Comparison of ENCODE assay signal across 31 mouse cellular contexts in genomic region chr15:93701017-93701416, GRCm38 (mm10).
DNase-seq lines count a peak whose midpoint lies in the region; ATAC-seq lines count a peak whose summit lies in the region.
"Had no signal": no experiment of that assay in that cellular context is flagged by ENCODE, and none has a peak within 500 bp of the region (broad histone marks: within the 10 kb centered on the region; RNA-seq: fewer than 3 reads in every experiment).

No protein-coding gene starts in this region.

- no peak overlapping the region for H3K27ac ChIP-seq in forebrain, embryonic 14.5 days (ENCODE audit: low read depth, low read length)
- no peak overlapping the region for H3K27ac ChIP-seq in forebrain, embryonic 15.5 days (replicated peaks)
- H3K27ac ChIP-seq in midbrain, embryonic 12.5 days (replicated peaks), result 0 out of 2 replicates have a peak overlapping the region, but pooled peaks have one; percentile 12
- H3K27ac ChIP-seq in midbrain, embryonic 15.5 days, result no peak overlapping the region
- H3K27ac ChIP-seq: liver, embryonic 14.5 days; neural tube, embryonic 13.5 days; stomach, embryonic 15.5 days had no signal

- H3K4me3 ChIP-seq in forebrain, embryonic 14.5 days (ENCODE audit: low read depth, low read length), result no peak overlapping the region
- no peak overlapping the region for H3K4me3 ChIP-seq in forebrain, embryonic 15.5 days
- H3K4me3 ChIP-seq in midbrain, embryonic 12.5 days, result no peak overlapping the region
- H3K4me3 ChIP-seq in midbrain, embryonic 15.5 days, result no peak overlapping the region
- H3K4me3 ChIP-seq: embryonic facial prominence, embryonic 13.5 days; erythroblast, embryonic 14.5 days; heart, embryonic 15.5 days; limb, embryonic 15.5 days; megakaryocyte, embryonic 14.5 days; neural tube, embryonic 13.5 days; stomach, embryonic 15.5 days had no signal

- no peak overlapping the region for H3K9ac ChIP-seq in forebrain, embryonic 14.5 days (ENCODE audit: low read length)
- no peak overlapping the region for H3K9ac ChIP-seq in forebrain, embryonic 15.5 days (replicated peaks)
- H3K9ac ChIP-seq in midbrain, embryonic 12.5 days (replicated peaks), result no peak overlapping the region
- no peak overlapping the region for H3K9ac ChIP-seq in midbrain, embryonic 15.5 days
- H3K9ac ChIP-seq: embryonic facial prominence, embryonic 13.5 days; heart, embryonic 15.5 days; limb, embryonic 15.5 days; liver, embryonic 14.5 days; lung, embryonic 14.5 days; neural tube, embryonic 13.5 days; stomach, embryonic 15.5 days had no signal

- DNase-seq in forebrain, embryonic 14.5 days (ENCODE audit: low spot score), result peak; percentile 23
- peak; percentile 23 for DNase-seq in kidney, adult 9 months
- no peak for DNase-seq in kidney, postnatal 10 days
- no peak for DNase-seq in urinary bladder, postnatal 25 days (ENCODE audit: low spot score)
- DNase-seq: adrenal gland, postnatal 36 days; B cell, adult 2 months; cerebellum, adult 11 months; embryo, embryonic 11 days; gastrocnemius, postnatal 36 days; heart, postnatal 36 days; kidney, adult 18-20 months; layer of hippocampus, adult 9-11 months; lung, embryonic 14.5 days; lung, postnatal 36 days; right cerebral cortex, adult 18-20 months; right cerebral cortex, postnatal 4 days; thymus, postnatal 25 days had no signal

- peaks cover 11% of the 10 kb centered on the region; the same call in 1 of the 2 replicates for H3K4me1 ChIP-seq in forebrain, embryonic 14.5 days (ENCODE audit: control insufficient read depth, insufficient read depth, low read length)
- peaks cover 25% of the 10 kb centered on the region for H3K4me1 ChIP-seq in forebrain, embryonic 15.5 days
- no peaks in the 10 kb centered on the region for H3K4me1 ChIP-seq in midbrain, embryonic 12.5 days
- 0 out of 2 replicates have a peak, but pooled peaks cover 7% of the 10 kb centered on the region for H3K4me1 ChIP-seq in midbrain, embryonic 15.5 days

- no peaks in the 10 kb centered on the region for H3K9me3 ChIP-seq in forebrain, embryonic 14.5 days (replicated peaks; ENCODE audit: control insufficient read depth, low read length)
- H3K9me3 ChIP-seq in forebrain, embryonic 15.5 days, result no peaks in the 10 kb centered on the region
- no peaks in the 10 kb centered on the region for H3K9me3 ChIP-seq in midbrain, embryonic 12.5 days
- H3K9me3 ChIP-seq in midbrain, embryonic 15.5 days, result no peaks in the 10 kb centered on the region
- H3K9me3 ChIP-seq: embryonic facial prominence, embryonic 13.5 days; heart, embryonic 15.5 days; limb, embryonic 15.5 days; megakaryocyte, embryonic 14.5 days; neural tube, embryonic 13.5 days; stomach, embryonic 15.5 days had no signal

- H3K36me3 ChIP-seq in forebrain, embryonic 14.5 days (ENCODE audit: control insufficient read depth, insufficient read depth, low read length), result no peaks in the 10 kb centered on the region
- no peaks in the 10 kb centered on the region for H3K36me3 ChIP-seq in forebrain, embryonic 15.5 days
- H3K36me3 ChIP-seq in midbrain, embryonic 12.5 days, result no peaks in the 10 kb centered on the region
- H3K36me3 ChIP-seq in midbrain, embryonic 15.5 days (replicated peaks), result no peaks in the 10 kb centered on the region
- H3K36me3 ChIP-seq: embryonic facial prominence, embryonic 13.5 days; G1E; heart, embryonic 15.5 days; limb, embryonic 15.5 days; neural tube, embryonic 13.5 days; stomach, embryonic 15.5 days had no signal

- no peak overlapping the region for H3K4me2 ChIP-seq in forebrain, embryonic 14.5 days (ENCODE audit: low read length)
- H3K4me2 ChIP-seq in forebrain, embryonic 15.5 days (replicated peaks), result no peak overlapping the region
- no peak overlapping the region for H3K4me2 ChIP-seq in midbrain, embryonic 12.5 days (replicated peaks)
- H3K4me2 ChIP-seq in midbrain, embryonic 15.5 days, result no peak overlapping the region
- H3K4me2 ChIP-seq: embryonic facial prominence, embryonic 13.5 days; heart, embryonic 15.5 days; limb, embryonic 15.5 days; lung, embryonic 14.5 days; neural tube, embryonic 13.5 days; stomach, embryonic 15.5 days had no signal

- no peaks in the 10 kb centered on the region for H3K27me3 ChIP-seq in forebrain, embryonic 14.5 days (replicated peaks; ENCODE audit: control insufficient read depth, insufficient read depth, low read length)
- no peaks in the 10 kb centered on the region for H3K27me3 ChIP-seq in forebrain, embryonic 15.5 days
- no peaks in the 10 kb centered on the region for H3K27me3 ChIP-seq in midbrain, embryonic 12.5 days
- no peaks in the 10 kb centered on the region for H3K27me3 ChIP-seq in midbrain, embryonic 15.5 days (replicated peaks)
- H3K27me3 ChIP-seq: CH12.LX; embryonic facial prominence, embryonic 13.5 days; heart, embryonic 15.5 days; limb, embryonic 15.5 days; Patski; stomach, embryonic 15.5 days had no signal

- ATAC-seq in forebrain, embryonic 14.5 days, result no peak
- no peak for ATAC-seq in forebrain, embryonic 15.5 days (replicated peaks)
- no peak for ATAC-seq in midbrain, embryonic 12.5 days (ENCODE audit: low FRiP score, low read depth)
- ATAC-seq in midbrain, embryonic 15.5 days (replicated peaks), result no peak

- 43% methylated on average over 10 of the region's 10 CpGs for WGBS in forebrain, embryonic 14.5 days
- 48% methylated on average over 10 of the region's 10 CpGs for WGBS in forebrain, embryonic 15.5 days
- WGBS in midbrain, embryonic 12.5 days, result 42% methylated on average over 10 of the region's 10 CpGs
- 25% methylated on average over 10 of the region's 10 CpGs for WGBS in midbrain, embryonic 15.5 days

Comparison
In these comparisons a context has a peak if more than half of its experiments do, and no peak if none do; other contexts are left out.
1. DNase-seq: peak in forebrain, embryonic 14.5 days (single experiment) and kidney, adult 9 months (single experiment); none in kidney, postnatal 10 days (single experiment) and urinary bladder, postnatal 25 days (single experiment).